8 mouse cellular contexts compared by ENCODE assay signal in the genomic region with DNA sequence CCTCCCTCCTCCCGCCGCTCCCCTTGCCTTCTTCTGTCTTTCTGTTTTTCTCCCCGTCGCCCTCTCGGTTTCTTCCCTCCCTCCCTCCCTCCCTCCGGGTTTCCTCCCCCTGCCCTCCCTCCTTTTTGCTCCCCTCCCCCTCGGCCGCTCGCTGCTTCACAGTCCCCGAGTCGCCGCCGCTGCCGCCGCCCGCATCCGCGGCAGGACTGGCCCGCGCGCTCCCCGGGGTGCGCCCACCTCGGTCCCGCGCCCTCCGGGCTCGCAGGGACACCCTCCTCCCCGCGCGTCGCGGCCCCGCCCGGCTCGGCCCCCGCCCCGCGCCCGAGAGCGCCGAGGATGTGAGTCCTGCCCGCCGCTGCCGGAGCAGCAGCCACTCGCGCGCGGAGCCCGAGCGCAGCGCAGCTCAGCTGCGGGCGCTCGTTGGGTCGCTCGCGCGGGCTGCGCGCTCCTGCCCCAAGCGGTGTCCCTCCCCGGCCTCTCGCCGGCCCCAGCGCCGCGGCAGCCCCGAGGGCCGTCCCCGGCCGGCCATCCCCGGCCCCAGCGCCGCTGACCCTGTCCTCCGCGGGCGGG. TPM values are rescaled to one million over a fixed set of nuclear protein-coding genes. Genes with fewer than 3 reads are reported as not detected.
DNase-seq lines count a peak whose midpoint lies in the region; ATAC-seq and TF ChIP-seq lines count a peak whose summit lies in the region.

No protein-coding gene starts in this region.

- intact Hi-C loops in left cerebral cortex, adult 2 months (cut with DNase I): loop anchor here (2.0 kb wide), 2 partner anchors 50 to 270 kb away; a partner anchor contains a TSS

- under 1% methylated on average over 77 of the region's 78 CpGs for WGBS in cerebellum, adult 2 months
- WGBS in hindbrain, embryonic 14.5 days: 1% methylated on average over 71 of the region's 78 CpGs
- WGBS in small intestine, adult 2 months: under 1% methylated on average over 63 of the region's 78 CpGs

- H3K4me2 ChIP-seq in hindbrain, embryonic 14.5 days (replicated peaks): peak overlapping the region; percentile 93

- ATAC-seq in erythroblast, adult 5-6 weeks (replicated peaks; ENCODE audit: low FRiP score, poor library complexity, severe bottlenecking): no peak
- ATAC-seq in frontal cortex, adult (ENCODE audit: low TSS enrichment): peak; percentile 8; the same call in 1 of the 2 replicates
- peak; percentile 64 for ATAC-seq in hindbrain, embryonic 14.5 days (ENCODE audit: low FRiP score)

- DNase-seq in cerebellum, adult 2 months: peak; percentile 73 to 81
- no peak for DNase-seq in hindbrain, embryonic 14.5 days (ENCODE audit: low spot score)
- DNase-seq in left cerebral cortex, adult 2 months (ENCODE audit: extremely low spot score in 1 of 2, low spot score in 2 of 2): peak; percentile 82 to 84
- DNase-seq in lung, postnatal 4 days: peak; percentile 76 to 83

- H3K4me1 ChIP-seq in erythroblast, embryonic 14.5 days (ENCODE audit: control insufficient read depth): no peaks in the 10 kb centered on the region; the same call in 1 of the 2 replicates
- peaks cover 5% of the 10 kb centered on the region for H3K4me1 ChIP-seq in cerebellum, adult 2 months (ENCODE audit: control insufficient read depth, insufficient read depth, low read length)
- peaks cover 30% of the 10 kb centered on the region for H3K4me1 ChIP-seq in hindbrain, embryonic 14.5 days (replicated peaks; ENCODE audit: control insufficient read depth, insufficient read depth, low read length)
- peaks cover 13% of the 10 kb centered on the region for H3K4me1 ChIP-seq in small intestine, adult 2 months (ENCODE audit: control insufficient read depth, insufficient read depth, insufficient read length, low read length)

- peaks cover 88% of the 10 kb centered on the region for H3K27me3 ChIP-seq in erythroblast, embryonic 14.5 days (ENCODE audit: control insufficient read depth)
- H3K27me3 ChIP-seq in cerebellum, adult 2 months (ENCODE audit: control insufficient read depth, insufficient read depth, low read length): no peaks in the 10 kb centered on the region
- H3K27me3 ChIP-seq in hindbrain, embryonic 14.5 days (ENCODE audit: control insufficient read depth, insufficient read depth, low read length): no peaks in the 10 kb centered on the region
- no peaks in the 10 kb centered on the region for H3K27me3 ChIP-seq in small intestine, adult 2 months (ENCODE audit: control insufficient read depth, insufficient read depth, low read length)

- peak overlapping the region; percentile 59 for H3K4me3 ChIP-seq in erythroblast, embryonic 14.5 days (replicated peaks)
- peak overlapping the region; percentile 81 for H3K4me3 ChIP-seq in cerebellum, adult 2 months (replicated peaks; ENCODE audit: insufficient read depth, low read depth, low read length)
- peak overlapping the region; percentile 98 for H3K4me3 ChIP-seq in hindbrain, embryonic 14.5 days (replicated peaks; ENCODE audit: low read length)
- H3K4me3 ChIP-seq in left cerebral cortex, adult 2 months: peak overlapping the region; percentile 98
- peak overlapping the region; percentile 86 for H3K4me3 ChIP-seq in small intestine, adult 2 months (ENCODE audit: low read depth, low read length)

- no peaks in the 10 kb centered on the region; the same call in 1 of the 2 replicates for H3K9me3 ChIP-seq in erythroblast, embryonic 14.5 days (ENCODE audit: control insufficient read depth, low read length)
- H3K9me3 ChIP-seq in hindbrain, embryonic 14.5 days (ENCODE audit: control insufficient read depth, low read length): no peaks in the 10 kb centered on the region

- TF ChIP-seq CTCF in cerebellum, adult 2 months (IDR thresholded peaks at IDR 0.05; ENCODE audit: borderline replicate concordance, insufficient read depth, low read depth, low read length): no peak
- TF ChIP-seq CTCF in left cerebral cortex, adult 2 months (IDR thresholded peaks at IDR 0.05): no peak
- no peak for TF ChIP-seq CTCF in small intestine, adult 2 months (IDR thresholded peaks at IDR 0.05; ENCODE audit: extremely low read depth, insufficient read length, insufficient replicate concordance, low read depth, low read length)

- 0 out of 2 replicates have a peak, but pooled peaks have one; percentile 6 for TF ChIP-seq POLR2A in cerebellum, adult 2 months (IDR thresholded peaks at IDR 0.05; ENCODE audit: borderline replicate concordance, insufficient read depth, low read length)
- TF ChIP-seq POLR2A in small intestine, adult 2 months (IDR thresholded peaks at IDR 0.05; ENCODE audit: low read depth, low read length): no peak

- H3K27ac ChIP-seq in cerebellum, adult 2 months (ENCODE audit: insufficient read depth, low read length): peak overlapping the region; percentile 94
- H3K27ac ChIP-seq in hindbrain, embryonic 14.5 days: peak overlapping the region; percentile 95
- peak overlapping the region; percentile 96 for H3K27ac ChIP-seq in left cerebral cortex, adult 2 months
- H3K27ac ChIP-seq in small intestine, adult 2 months (ENCODE audit: insufficient read depth, low read depth, low read length): peak overlapping the region; percentile 84

- H3K9ac ChIP-seq in hindbrain, embryonic 14.5 days: peak overlapping the region; percentile 95

- H3K36me3 ChIP-seq in erythroblast, embryonic 14.5 days (ENCODE audit: control insufficient read depth): no peaks in the 10 kb centered on the region
- H3K36me3 ChIP-seq in hindbrain, embryonic 14.5 days (replicated peaks; ENCODE audit: control insufficient read depth, insufficient read depth): 0 out of 2 replicates have a peak, but pooled peaks cover 4% of the 10 kb centered on the region
- no peaks in the 10 kb centered on the region for H3K36me3 ChIP-seq in small intestine, adult 2 months (ENCODE audit: control insufficient read depth, insufficient read depth, low read length)

RNA-seq across cellular contexts. Expression of a gene that starts 0.5 kb away (rescaled TPM):
- 0.02 TPM in 2 replicates for polyA plus RNA-seq in erythroblast, embryonic 14.5 days (2012)
- total RNA-seq in erythroblast, adult 5-6 weeks (2015; ENCODE audit: low replicate concordance): not detected in 2 replicates
- not detected in 2 replicates for total RNA-seq in erythroblast, adult 5-6 weeks (2017; ENCODE audit: low replicate concordance)
- polyA plus RNA-seq in cerebellum, adult 2 months (2012; rRNA removed): 99.0 and 109 TPM in 2 replicates
- polyA plus RNA-seq in hindbrain, embryonic 14.5 days (2014; fragmentation: Nextera tagmentation; extraction: Ambion mirVana): 17.1 and 17.2 TPM in 2 replicates
- 1,000 to 10,000 TPM; 1,332 to 1,386 TPM for total RNA-seq in left cerebral cortex, adult 2 months (2021)
- polyA plus RNA-seq in small intestine, adult 2 months (2012; rRNA removed): 38.7 and 93.9 TPM in 2 replicates

RNA-seq across cellular contexts. Expression of a gene that starts 20.2 kb away (rescaled TPM):
- polyA plus RNA-seq in erythroblast, embryonic 14.5 days (2012): 1.3 and 1.5 TPM in 2 replicates
- 3.7 and 4.2 TPM in 2 replicates for total RNA-seq in erythroblast, adult 5-6 weeks (2015; ENCODE audit: low replicate concordance)
- total RNA-seq in erythroblast, adult 5-6 weeks (2017; ENCODE audit: low replicate concordance): 2.0 and 3.8 TPM in 2 replicates
- 40.9 and 45.3 TPM in 2 replicates for polyA plus RNA-seq in cerebellum, adult 2 months (2012; rRNA removed)
- polyA plus RNA-seq in hindbrain, embryonic 14.5 days (2014; fragmentation: Nextera tagmentation; extraction: Ambion mirVana): 18.5 and 23.1 TPM in 2 replicates
- total RNA-seq in left cerebral cortex, adult 2 months (2021): 10 to 100 TPM; 63.0 to 65.1 TPM
- polyA plus RNA-seq in small intestine, adult 2 months (2012; rRNA removed): 21.1 and 29.5 TPM in 2 replicates

RNA-seq across cellular contexts. Expression of a gene that starts 58.3 kb away (rescaled TPM):
- polyA plus RNA-seq in erythroblast, embryonic 14.5 days (2012): not detected in 2 replicates
- total RNA-seq in erythroblast, adult 5-6 weeks (2015; ENCODE audit: low replicate concordance): not detected in 2 replicates
- not detected in 2 replicates for total RNA-seq in erythroblast, adult 5-6 weeks (2017; ENCODE audit: low replicate concordance)
- polyA plus RNA-seq in cerebellum, adult 2 months (2012; rRNA removed): 12.4 and 15.0 TPM in 2 replicates
- polyA plus RNA-seq in hindbrain, embryonic 14.5 days (2014; fragmentation: Nextera tagmentation; extraction: Ambion mirVana): 8.8 and 13.6 TPM in 2 replicates
- total RNA-seq in left cerebral cortex, adult 2 months (2021): 10 to 100 TPM; 33.4 to 42.4 TPM
- 0.08 TPM in 1 of 2 replicates, not detected in the other for polyA plus RNA-seq in small intestine, adult 2 months (2012; rRNA removed)

Comparison
In these comparisons a context has a peak if more than half of its experiments do, and no peak if none do; other contexts are left out.
1. RNA of a gene that starts 0.5 kb away (polyA plus RNA-seq): 99.0 to 109 TPM in cerebellum, adult 2 months, 38.7 to 93.9 TPM in small intestine, adult 2 months and 17.1 to 17.2 TPM in hindbrain, embryonic 14.5 days; 0.02 TPM in erythroblast, embryonic 14.5 days; every median in the first group is over 10 times any median in the second.
2. Peak in every context shown above with its lines, with median percentiles within 50 percentile points of each other: H3K4me3 ChIP-seq and H3K27ac ChIP-seq.